Mouse (Mus musculus) embryo, embryonic 9.5 days (tissue): ENCODE measurements around the gene Ifitm6.
"Not testable (repeated sequence)": the region's sequence is repeated elsewhere in the genome, so short reads cannot be mapped to it uniquely, and the experiment has no call there.

Experiments used
- DNase-seq: peaks from one replicate; pipeline ENCODE4 v3.0.0-alpha.2; 2017; ENCODE audit errors: extremely low spot score

Ifitm6 gene

DNA sequence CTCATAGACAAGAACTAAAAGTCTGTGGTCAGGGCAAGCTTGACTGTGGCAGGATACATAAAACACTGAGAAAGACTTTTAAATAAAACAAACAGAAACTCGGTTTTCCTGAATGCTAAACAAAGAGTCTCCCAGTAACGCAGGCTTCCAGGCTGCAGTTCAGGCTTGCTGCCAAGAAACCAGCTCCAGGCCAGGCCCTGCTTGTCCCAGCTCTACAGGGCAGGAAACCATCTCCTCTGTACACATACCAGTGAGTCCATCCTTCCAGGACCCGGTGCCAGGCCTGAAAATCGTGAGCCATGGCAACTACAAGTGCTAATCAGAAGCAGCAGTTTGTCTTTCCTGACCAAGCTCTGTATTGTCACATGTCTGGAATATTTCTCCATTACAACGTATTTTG lies 23.9 kb upstream of the Ifitm6 start:
- no peak for DNase-seq

DNA sequence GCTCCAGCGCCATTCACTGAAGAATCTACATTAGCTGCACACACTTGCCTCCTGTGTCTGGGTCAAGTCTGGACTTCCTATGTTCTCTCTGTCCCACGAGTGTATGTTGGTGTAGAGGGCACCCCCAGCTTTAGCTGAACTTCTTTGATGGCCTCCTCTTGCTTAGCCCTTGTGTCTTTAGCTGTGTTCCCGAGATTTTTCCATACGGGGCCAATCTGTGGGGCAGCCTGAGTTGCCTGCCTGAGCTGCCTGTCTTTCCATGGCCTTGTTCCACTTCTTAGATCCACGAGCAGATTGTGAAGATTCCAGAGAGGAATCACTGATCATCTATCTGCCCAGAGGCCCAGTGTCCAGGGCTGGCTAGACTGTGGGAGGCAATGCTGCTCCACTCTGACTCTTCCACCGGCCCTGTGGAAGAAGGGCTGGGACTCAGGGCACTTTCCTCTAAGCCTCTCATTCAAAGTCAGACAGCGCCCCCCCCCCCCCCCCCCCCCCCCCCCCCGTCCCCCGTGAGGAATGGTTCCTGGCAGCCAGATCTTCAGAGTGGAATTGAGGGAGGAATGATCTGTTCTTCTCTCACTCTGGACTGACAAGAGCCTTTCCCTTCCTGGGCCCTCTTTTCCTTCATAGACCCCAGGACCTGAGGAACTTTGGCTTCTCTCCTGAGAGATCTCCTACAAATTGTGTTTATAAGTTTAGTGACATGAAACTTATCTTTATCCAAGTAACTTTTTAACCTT lies 23.3 kb upstream of the Ifitm6 start:
- DNase-seq: no peak

DNA sequence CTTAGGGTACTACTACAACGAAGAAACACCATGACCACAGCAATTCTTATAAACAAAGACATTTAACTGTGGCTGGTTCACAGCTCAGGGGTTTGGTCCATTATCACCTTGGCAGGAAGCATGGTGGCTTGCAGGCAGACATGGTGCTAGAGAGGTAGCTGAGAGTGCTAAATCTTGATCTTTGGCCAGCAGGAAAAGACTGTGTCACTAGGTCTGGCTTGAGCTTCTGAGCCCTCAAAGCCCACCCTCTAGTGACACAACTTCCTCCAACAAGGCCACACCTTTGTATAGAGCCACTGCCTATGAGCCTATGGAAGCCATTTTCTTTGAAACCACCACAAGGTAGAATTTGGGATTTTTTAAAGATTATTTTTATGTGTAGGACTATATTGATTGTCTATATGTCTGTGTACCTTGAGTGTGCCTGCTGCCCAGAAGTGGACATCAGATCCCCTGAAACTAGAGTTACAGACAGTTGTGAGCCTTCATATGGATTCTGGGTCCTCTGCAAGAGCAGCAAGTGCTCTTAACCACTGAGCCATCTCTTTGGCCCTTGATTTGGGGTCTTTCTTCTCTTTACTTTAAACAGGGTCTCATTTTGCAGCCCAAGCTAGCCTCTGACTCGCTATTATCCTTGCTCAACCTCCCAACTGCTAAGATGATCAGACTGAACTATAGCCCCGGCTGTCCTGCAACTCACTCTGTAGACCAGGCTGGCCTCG lies 21.8 kb upstream of the Ifitm6 start:
- DNase-seq: no peak

DNA sequence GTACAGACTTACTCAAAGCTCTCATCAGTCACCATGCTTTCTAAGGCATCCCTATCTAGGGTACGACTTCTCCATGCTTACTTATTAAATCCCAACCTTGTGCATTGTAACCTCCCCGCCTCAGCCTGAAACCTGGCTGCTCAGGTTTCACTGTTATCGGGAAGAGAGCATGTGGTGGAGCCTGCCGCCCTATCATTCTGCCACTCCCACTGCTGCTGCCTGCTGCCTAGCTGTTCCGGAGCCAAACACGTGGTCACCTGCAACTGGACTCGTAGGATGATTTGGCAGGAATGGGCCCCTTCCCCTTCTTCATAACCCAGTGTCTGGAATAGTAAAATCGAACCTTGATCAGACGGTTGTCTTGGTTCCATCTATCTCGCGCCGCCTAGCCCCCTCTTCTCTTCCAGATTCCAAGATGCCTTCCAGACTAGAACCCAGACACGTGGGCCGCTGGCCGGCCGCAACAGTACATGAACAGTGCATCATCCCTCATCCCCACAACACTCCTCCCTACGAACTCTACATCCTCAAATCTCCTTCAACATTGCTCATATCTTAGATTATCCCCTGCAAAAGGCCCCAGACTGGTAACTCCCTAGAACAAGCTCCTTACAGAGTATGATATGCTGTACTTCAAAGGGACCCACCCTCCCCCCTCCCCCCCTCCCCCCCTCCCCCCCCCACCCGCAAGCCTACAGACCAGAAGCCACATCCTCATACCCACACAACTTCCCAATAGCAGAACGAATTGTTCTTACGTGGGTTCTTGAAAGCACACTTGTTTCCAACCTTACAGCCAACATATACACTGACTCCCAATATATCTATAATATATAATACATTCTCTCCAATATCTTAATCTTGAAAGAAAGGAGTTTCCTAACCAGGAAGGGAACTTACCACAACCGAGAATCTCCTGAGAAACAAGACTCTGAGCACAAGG lies 20.6 kb upstream of the Ifitm6 start:
- DNase-seq: no peak

DNA sequence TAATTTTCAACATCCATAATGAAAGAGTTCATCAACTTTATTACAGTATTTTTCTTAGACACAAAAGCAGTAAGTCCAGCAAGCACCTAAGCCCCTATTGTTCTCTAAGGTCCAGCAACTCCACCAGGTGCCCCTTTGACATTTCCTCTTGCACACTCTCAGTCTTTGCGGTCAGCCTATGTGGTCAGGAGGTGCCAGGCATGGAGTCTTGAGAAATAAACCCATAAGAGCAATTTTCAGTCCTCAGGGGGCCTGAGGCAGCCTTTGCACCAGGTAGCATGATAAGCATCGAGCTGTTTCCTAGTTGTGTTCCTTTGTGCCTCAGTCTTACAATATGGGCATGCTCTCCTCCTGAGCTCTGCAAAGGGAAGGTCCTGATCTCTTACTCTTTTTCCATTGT lies 18.9 kb upstream of the Ifitm6 start:
- DNase-seq: not testable (repeated sequence)

DNA sequence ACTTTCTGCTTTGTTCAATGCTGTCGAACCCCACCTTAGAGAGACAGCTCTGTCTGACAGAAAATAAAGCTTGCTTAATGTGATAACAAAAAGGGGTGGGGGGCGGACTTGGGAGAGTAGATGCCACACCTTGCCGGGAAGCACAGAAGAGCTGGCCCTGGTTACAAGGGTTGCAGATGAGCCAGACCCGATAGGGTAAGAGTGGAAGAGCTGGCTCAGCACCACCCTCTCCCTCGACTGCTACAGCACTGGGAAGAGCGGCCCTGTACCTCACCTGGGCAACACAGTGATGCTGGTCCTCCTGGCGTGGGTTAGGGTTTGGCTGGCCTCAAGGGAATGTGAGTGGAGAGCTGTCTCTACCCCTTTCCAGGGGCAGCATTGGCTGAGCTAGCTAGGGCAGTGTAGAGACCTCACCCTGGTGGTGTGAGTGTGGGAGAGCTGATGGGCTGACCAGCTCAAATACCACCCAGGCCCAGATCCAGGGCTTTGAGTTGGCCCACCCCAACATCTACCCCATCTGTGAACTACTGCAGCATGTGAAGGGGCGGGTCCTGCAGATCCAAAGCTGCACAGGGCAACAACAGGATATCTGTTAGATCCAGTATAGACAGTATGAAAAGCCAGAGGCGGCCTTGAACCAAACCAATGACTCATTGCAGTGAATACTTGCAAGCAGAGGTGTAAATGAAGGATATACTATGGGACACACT lies 14.9 kb upstream of the Ifitm6 start:
- no peak for DNase-seq

DNA sequence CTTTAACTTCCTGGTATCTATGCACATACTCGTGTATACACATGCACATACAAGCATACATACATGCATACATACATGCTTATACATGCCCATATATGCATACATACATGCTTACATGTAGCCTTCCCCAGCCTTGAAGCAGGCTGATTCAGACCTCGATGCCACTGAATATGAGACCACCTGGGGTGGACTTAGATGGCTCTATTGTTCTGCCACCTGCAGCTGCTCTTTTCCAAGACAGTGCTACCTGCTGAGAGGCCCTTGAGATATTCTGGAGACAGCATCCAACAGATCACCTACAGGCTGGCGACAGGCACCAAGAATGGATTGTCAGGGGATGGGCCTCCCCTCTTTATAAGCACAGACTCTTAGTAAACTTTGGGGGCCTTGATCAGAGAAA lies 12.7 kb upstream of the Ifitm6 start:
- no peak for DNase-seq

DNA sequence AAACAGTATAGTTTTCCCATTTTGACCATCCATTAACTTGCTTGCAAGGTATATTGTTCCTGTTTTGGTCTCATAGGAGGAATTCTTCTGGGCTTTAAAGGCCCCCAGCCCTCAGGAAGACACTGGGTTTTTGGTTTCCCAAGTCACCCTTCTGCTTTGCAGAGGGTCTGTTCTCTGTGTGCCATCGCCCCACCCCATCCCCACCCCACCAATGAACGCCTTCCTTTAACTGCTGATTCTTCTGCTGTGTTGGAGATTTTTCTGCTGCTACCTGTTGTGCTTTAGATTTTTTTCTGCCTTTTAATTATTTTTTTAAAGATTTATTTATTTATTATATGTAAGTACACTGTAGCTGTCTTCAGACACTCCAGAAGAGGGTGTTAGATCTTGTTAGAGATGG lies 11.1 kb upstream of the Ifitm6 start, which contains the start of gene Gm17387:
Gm17387 (plus strand) TSS at position 301 of the 400 bp plus-strand sequence.
- no peak for DNase-seq

DNA sequence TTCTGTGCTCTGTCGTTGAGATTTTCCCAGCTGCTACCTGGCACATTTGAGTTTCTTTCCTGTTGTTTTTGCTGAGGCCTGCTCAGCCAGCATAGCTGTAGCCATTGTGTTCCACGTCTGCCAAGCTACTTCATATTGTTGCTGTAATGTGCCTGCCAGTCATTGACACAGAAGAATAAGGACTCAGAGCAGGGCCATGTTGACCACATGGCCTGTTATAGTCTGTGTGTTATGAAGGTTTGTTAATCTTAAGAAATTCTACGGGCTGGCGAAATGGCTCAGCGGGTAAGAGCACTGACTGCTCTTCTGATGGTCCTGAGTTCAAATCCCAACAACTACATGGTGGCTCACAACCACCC lies 9.0 kb upstream of the Ifitm6 start:
- peak; percentile 34 for DNase-seq

DNA sequence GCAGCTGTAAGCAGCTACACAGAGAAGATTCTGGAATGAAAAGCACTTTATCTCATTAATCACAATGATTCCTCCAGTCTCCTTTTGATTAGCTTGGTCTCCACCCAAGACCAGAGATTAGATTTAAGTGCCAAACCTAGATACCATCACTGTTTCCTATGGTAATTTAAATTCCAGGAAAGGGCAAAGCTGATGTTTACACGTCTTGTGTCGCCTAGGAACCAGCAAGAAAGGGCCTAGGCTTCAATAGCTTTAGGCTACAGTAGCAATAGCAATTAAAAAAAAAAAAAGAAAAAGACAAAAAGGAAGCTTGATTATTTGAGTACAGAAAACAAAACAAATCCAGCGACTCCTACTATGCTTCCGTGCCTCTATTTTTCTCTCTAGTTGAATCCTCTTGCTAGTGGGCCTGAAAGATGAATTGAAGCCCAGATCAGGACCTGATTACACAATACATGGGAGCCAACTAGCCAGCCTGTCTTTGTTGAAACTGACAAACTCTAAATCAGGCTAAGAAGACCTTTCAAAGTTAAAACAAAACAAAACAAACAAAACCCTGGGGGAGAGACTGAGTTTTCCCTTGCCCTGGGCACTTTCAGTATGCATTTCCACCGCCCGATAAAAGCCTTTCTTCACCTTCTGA lies 8.5 kb upstream of the Ifitm6 start:
- DNase-seq: no peak

DNA sequence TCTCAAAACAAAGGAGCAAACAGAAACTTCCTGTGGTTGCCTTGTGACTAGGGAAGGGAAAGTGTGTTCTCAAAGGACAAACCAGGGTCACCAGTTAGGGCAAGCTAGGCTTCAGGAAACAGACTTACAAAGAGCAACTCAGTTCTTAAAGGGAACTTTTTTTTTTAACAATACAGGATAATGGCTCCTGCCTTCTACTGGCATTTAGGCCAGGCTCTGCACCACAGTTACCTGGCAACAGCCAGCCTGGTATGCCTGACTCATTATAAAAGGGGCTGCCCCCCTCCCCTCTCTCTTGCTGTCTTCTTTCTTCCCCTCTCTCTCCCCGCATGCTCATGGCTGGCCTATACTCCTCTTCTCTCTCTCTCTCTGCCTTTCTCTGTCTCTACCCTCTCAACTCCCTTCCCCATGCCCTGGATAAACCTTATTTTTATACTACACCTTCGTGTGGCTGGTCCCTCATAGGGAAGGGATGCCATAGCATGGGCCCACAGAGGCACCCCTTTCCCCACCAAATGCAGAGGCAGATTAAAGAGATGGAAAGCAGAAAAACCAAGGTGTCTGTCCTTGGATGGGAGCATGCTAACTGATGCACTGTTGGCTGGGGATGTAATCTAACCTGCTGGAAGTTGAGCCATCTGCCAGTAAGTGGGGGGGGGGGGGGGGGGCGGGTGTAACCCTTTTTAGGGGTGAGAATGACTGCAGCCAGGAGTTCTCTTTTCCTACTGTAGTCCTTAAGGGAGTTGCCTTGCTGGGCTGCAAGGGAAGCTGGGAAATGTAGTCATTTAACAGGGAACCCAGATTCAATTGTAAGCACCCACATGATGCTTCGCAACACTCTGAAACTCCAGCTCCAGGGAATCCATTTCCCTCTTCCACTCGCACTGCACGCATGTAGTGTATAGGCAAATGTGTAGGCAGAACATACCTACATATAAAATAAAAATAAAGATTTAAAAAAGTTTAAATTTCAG lies 7.4 kb upstream of the Ifitm6 start:
- peak; percentile 61 for DNase-seq

DNA sequence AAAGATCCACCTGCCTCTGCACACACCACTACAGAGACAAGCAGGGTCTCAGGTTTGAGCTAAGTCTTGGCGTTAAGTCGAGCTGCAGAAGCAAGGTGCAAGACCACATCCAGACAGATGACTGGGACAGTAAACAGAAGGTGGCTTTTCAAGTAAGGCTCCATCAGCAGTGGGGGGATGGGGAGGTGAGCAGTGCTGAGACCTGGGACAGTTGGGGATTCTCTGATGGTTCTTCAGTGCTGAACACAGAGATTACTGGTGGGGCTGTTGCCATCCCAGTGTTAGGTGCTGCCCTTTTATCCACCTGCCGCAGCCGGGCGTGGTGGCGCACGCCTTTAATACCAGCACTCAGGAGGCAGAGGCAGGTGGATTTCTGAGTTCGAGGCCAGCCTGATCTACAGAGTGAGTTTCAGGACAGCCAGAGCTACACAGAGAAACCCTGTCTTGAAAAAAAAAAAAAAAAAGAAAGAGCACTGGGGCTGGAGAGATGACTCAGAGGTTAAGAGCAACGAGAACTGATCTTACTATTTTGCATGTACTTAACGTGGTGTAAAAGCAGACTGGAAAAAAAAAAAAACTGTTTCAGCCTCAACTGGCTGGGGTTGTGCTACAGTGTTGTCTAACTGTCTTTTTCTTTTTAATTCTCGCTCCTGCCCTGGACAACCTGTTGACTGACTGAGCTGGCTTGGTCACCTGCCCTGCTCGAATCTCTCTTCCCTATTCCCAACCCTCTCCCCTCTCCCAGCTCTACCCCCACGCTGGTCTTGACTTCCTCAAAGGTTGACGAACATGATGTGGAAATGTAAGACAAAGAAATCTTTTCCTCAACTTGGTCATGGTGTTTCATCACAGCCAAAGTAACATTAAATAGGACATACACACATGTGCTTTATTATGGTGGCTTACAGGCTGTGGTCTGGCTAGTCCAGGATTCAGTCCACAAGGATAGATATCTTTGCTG lies 4.0 kb upstream of the Ifitm6 start:
- no peak for DNase-seq

DNA sequence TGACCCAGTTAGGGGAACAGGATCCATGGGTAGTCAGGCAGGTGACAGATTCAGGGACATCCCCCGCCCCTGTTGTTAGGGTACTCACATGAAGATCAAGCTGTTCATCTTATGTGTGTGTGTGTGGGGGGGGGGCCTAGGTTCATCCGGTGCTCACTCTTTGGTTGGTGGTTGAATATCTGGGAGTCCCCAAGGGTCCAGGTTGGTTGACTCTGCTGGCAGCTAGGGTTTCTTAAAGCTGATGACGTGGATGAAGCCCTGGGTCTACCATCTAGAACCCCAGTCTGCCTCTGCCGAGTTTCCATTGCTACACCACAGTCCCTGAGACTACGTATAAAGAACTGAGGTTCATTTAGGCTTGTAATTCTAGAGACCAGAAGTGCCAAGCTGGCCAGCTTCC lies 1.3 kb upstream of the Ifitm6 start:
- DNase-seq: no peak

DNA sequence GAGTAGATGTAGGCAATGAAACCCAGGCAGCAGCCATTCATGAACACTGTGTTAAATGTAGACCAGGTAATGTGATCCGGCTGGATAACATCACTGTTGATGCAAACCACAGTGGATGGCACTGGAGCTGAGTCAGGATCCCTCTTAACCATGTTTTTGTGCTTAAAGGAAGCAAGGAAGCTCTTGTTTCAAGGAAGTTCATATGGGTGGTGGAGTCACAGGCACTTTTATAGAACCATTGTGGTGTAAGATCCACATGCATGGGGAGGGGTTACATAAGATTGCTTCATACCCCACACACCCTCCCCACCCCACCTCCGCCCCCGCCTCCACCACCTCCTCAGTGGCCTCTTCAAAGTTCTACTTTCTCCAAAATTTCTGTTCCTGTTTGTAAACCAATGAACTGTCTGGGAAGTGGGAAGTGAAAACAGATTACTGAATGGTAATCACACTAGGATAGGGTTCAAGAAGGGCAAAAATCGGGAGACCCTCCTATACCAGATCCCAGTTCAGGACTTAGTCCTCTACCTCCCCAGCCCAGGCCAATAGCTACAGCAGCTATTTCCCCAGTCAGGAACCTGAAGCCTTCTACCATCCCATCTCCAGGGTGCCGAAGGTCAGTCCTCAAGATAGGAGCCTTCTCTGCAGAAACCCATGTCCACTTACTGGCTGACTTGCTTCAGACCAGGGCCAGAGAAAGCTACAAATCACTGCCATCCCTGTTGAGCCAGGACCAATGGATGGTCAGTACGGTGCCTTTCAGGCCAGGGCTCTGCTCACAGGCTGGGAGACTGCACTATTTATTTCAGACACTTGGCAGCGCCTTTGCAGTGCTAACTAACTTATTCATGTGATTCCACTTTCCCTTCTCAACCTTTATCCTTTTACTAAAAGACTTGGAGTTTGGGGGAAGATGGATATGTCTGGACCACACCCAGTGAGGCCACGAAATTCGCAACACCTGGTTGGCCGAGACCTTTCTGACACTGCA lies 722 bp downstream of the Ifitm6 start:
- no peak for DNase-seq

DNA sequence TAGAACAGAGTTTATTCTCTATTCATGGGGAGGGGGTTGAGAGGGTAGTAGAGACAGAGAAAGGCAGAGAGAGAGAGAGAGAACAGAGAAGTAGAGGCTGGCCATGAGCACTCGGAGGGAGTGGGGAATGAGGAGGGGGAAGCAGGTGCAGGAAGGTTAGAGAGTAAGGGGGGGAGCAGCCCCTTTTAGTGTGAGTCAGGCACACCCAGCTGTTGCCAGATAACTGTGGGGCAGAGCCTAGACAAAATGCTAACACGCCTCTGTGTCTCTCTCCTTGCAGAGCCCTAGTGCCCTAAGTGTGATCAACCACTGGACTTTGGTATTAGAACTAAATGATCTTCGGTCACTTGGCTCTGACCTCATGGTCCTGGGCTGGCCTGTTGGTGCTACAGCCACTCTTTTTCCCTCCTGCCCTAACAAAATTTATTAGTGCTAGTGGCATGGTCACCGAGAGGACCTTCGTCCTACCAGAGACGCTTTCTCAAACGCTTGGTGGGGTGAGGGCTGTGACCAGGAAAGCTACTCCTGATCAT lies 6.4 kb downstream of the Ifitm6 start:
- no peak for DNase-seq

DNA sequence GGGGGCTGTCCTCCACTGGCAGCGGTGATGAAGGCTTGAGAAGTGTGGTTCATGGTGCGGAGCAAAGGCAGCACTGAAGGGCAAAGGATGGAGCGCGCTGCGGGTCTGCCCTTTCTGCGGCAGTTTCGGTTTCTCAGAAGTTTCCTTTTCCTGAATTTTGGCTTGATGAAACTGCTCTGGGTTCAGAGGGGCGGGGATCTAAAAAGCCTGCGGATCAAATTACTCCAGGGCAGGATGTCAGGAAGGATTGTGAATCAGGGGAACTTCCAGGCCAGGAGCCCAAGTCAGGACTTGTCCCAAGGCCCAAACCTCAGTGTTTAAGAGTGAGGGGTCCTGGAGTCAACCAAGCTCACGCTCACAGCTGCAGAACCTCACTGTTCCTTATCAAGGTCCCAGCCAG lies 7.1 kb downstream of the Ifitm6 start, which contains the start of gene Ifitm3:
Ifitm3 (minus strand) TSS at position 178 of the 400 bp plus-strand sequence.
- DNase-seq: peak; percentile 35

DNA sequence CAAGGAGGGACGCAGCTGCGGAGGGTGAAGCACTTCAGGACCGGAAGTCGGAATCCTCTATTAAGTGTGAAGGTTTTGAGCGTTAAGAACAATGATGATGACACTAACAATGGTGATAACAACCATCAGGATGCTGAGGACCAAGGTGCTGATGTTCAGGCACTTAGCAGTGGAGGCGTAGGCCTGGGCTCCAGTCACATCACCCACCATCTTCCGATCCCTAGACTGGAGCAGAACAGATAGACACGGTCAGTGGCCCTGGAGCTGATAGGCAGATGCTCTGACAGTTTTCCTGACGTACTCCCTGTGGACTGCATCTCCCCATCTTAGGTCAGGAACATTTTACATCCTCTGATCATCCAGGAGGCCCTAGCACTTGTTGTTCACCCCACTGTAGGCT lies 8.1 kb downstream of the Ifitm6 start:
- no peak for DNase-seq
